Mouse (Mus musculus): ENCODE data around the gene Nfkb1. TPM values are rescaled to one million over a fixed set of nuclear protein-coding genes. Genes with fewer than 3 reads are reported as not detected.

Gene Nfkb1
- total and polyA plus RNA-seq, 3 experiments = 44.8 to 93.6 (median 59.9) TPM

DNA sequence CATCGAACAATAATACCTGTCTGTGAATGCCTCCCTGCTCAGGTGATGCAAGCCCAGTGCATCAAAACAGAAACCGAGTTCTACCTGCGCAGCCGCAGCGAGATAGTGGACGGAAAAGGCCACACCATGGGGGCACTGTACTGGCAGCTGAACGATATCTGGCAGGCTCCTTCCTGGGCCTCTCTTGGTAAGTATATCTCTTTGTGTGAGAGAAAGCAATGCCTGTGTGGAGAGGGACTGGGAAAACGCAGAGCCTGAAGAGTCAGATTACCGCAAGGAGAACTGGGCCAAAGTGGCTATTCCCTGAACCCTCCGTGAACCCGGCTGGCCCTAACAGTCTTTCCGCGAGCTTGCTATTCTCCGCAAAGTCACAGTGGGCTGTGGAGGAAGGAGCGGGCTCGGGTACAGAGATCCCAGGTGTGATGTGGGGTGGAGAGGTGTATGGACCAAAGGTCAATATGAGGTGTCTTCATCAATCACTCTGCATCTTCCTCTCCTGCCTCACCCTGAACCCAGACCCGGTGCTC lies 128.1 kb downstream of the Nfkb1 start:
- Histone ChIP-seq H3K36me3 (ENCODE audit: control insufficient read depth in 1 of 2, insufficient read depth in 2 of 2, low read length in 2 of 2) (no peaks in the 10 kb centered on the region; a peak in 1 of 4 replicates), H3K9me3 (replicated peaks; ENCODE audit: insufficient read depth, low read length) (no peaks in the 10 kb centered on the region), H3K4me3 (ENCODE audit: control insufficient read depth in 1 of 2, insufficient read depth in 1 of 2, low read depth in 2 of 2, low read length in 2 of 2) (no peak overlapping the region), H3K27me3 (ENCODE audit: control insufficient read depth in 1 of 2, insufficient read depth in 2 of 2, low read length in 2 of 2) (no peaks in the 10 kb centered on the region), H3K27ac (ENCODE audit: control insufficient read depth, low read depth, low read length) (no peak overlapping the region), H3K79me2 (ENCODE audit: control insufficient read depth, insufficient read depth, low read length, poor library complexity) (no peaks in the 10 kb centered on the region), H3K4me1 (ENCODE audit: control insufficient read depth in 1 of 2, insufficient read depth in 2 of 2, low read length in 2 of 2) (peaks cover 2% of the 10 kb centered on the region in 2 experiments; a peak in 2 of 4 replicates), H3K9ac (ENCODE audit: control insufficient read depth, low read depth, low read length, poor library complexity, severe bottlenecking) (no peak overlapping the region)
- TF ChIP-seq GATA1 (IDR thresholded peaks at IDR 0.05; ENCODE audit: low read depth, low read length) (no peak), SMC3 (IDR thresholded peaks at IDR 0.05; ENCODE audit: low read depth, low read length) (no peak), NRF1 (IDR thresholded peaks at IDR 0.05; ENCODE audit: insufficient read depth, low read depth, low read length, poor library complexity, severe bottlenecking) (no peak), MAFK (IDR thresholded peaks at IDR 0.05; ENCODE audit: borderline replicate concordance, low read depth, low read length) (no peak), MAX (IDR thresholded peaks at IDR 0.05; ENCODE audit: low read length) (no peak), BHLHE40 (IDR thresholded peaks at IDR 0.05; ENCODE audit: borderline replicate concordance, low read depth, low read length) (no peak)
- DNase-seq (ENCODE audit: low read depth, low spot score) = no peak

DNA sequence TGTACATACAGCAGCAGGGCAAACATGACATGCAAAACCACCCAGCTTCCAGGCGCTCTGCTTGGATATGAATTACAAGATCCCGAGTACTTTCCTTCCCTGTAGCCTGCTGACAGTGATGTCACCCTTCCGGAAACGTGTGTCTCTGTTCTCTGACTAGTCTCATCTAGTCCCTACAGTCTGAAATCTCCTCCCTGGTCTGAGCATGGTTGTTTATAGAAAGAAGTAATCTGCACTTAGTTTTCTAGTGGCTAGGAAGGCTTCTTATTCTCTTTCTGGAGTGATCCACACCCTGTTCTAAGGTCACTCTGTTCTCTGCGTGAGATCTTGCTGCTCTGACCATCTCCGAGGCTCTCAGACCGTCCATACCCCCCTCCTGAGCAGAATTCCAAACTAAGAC lies 129.3 kb downstream of the Nfkb1 start:
- no peaks in the 10 kb centered on the region; a peak in 1 of 4 replicates for H3K36me3 ChIP-seq (ENCODE audit: control insufficient read depth in 1 of 2, insufficient read depth in 2 of 2, low read length in 2 of 2)
- no peaks in the 10 kb centered on the region for H3K27me3 ChIP-seq (ENCODE audit: control insufficient read depth in 1 of 2, insufficient read depth in 2 of 2, low read length in 2 of 2)
- no peak overlapping the region for H3K4me3 ChIP-seq (ENCODE audit: control insufficient read depth in 1 of 2, insufficient read depth in 1 of 2, low read depth in 2 of 2, low read length in 2 of 2)
- peaks cover 0 to 2% of the 10 kb centered on the region in 2 experiments; a peak in 1 of 4 replicates for H3K4me1 ChIP-seq (ENCODE audit: control insufficient read depth in 1 of 2, insufficient read depth in 2 of 2, low read length in 2 of 2)
- no peak overlapping the region for H3K27ac ChIP-seq (ENCODE audit: control insufficient read depth, low read depth, low read length)
- H3K9me3 ChIP-seq (replicated peaks; ENCODE audit: insufficient read depth, low read length) = no peaks in the 10 kb centered on the region
- H3K9ac ChIP-seq (ENCODE audit: control insufficient read depth, low read depth, low read length, poor library complexity, severe bottlenecking) = no peak overlapping the region
- TF ChIP-seq E2F4 (IDR thresholded peaks at IDR 0.05; ENCODE audit: borderline replicate concordance, low read depth, low read length) = no peak
- TF ChIP-seq GATA1 (IDR thresholded peaks at IDR 0.05; ENCODE audit: low read depth, low read length) = no peak
- no peak for TF ChIP-seq POLR2AphosphoS5 (IDR thresholded peaks at IDR 0.05; ENCODE audit: borderline replicate concordance, low read depth, low read length)
- TF ChIP-seq NELFE (IDR thresholded peaks at IDR 0.05; ENCODE audit: low read depth, low read length) = no peak
- TF ChIP-seq ELF1 (IDR thresholded peaks at IDR 0.05; ENCODE audit: low read depth, low read length) = no peak
- no peak for TF ChIP-seq ZKSCAN1 (IDR thresholded peaks at IDR 0.05; ENCODE audit: low read depth, low read length)
- no peak for TF ChIP-seq POLR2A (IDR thresholded peaks at IDR 0.05; ENCODE audit: control insufficient read depth in 1 of 2, insufficient read depth in 1 of 2, low read depth in 1 of 2, low read length in 2 of 2, poor library complexity in 1 of 2)
- no peak for TF ChIP-seq MAFK (IDR thresholded peaks at IDR 0.05; ENCODE audit: borderline replicate concordance, low read depth, low read length)
- TF ChIP-seq TCF12 (IDR thresholded peaks at IDR 0.05; ENCODE audit: low read depth, low read length) = no peak
- TF ChIP-seq ZC3H11A (IDR thresholded peaks at IDR 0.05; ENCODE audit: low read depth, low read length) = no peak
- no peak for TF ChIP-seq USF1 (IDR thresholded peaks at IDR 0.05; ENCODE audit: low read depth, low read length)
- TF ChIP-seq MYC (IDR thresholded peaks at IDR 0.05; ENCODE audit: low read depth, low read length) = no peak
- no peak for TF ChIP-seq MYB (IDR thresholded peaks at IDR 0.05; ENCODE audit: low read depth, low read length)
- no peak for TF ChIP-seq CHD1 (IDR thresholded peaks at IDR 0.05; ENCODE audit: low read depth, low read length)
- no peaks in the 10 kb centered on the region for H3K79me2 ChIP-seq (ENCODE audit: control insufficient read depth, insufficient read depth, low read length, poor library complexity)
- no peak for DNase-seq (ENCODE audit: low read depth, low spot score)

All from MEL (cell line).